ENCODE assay signal across 11 mouse cellular contexts in the genomic region with DNA sequence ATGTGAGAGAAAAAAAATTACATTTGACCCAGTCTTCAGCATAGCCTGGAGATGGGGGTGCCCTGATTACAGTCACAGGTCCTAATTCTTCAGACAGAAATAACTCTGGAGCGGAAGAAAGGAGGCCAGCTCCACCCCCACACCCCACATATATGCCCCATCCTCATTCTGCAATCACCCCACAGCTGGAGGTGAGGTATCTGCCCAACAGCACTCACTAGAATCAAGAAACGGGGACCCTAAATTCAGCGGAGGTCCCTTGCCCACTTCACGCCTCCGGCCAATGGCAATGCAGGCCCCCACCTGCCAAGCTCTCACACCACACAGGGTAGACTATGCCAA. TPM values are rescaled to one million over a fixed set of nuclear protein-coding genes. Genes with fewer than 3 reads are reported as not detected.
DNase-seq lines count a peak whose midpoint lies in the region; ATAC-seq lines count a peak whose summit lies in the region.
"Had no signal": no experiment of that assay in that cellular context is flagged by ENCODE, and none has a peak within 500 bp of the region (broad histone marks: within the 10 kb centered on the region; RNA-seq: fewer than 3 reads in every experiment).

No protein-coding gene starts in this region.

- H3K27me3 ChIP-seq in limb, embryonic 11.5 days (ENCODE audit: control insufficient read depth, insufficient read depth, low read length) = no peaks in the 10 kb centered on the region
- no peaks in the 10 kb centered on the region for H3K27me3 ChIP-seq in limb, embryonic 10.5 days (ENCODE audit: low read depth, poor library complexity, severe bottlenecking)
- H3K27me3 ChIP-seq in forebrain, embryonic 14.5 days (replicated peaks; ENCODE audit: control insufficient read depth, insufficient read depth, low read length) = no peaks in the 10 kb centered on the region
- no peaks in the 10 kb centered on the region for H3K27me3 ChIP-seq in liver, embryonic 12.5 days (replicated peaks)
- H3K27me3 ChIP-seq: embryonic facial prominence, embryonic 13.5 days; liver, embryonic 15.5 days had no signal

- peak; percentile 50; the same call in 1 of the 2 replicates for ATAC-seq in limb, embryonic 11.5 days (ENCODE audit: insufficient number of reproducible peaks, low FRiP score, low TSS enrichment, low read depth)
- ATAC-seq in forebrain, embryonic 14.5 days = 0 out of 2 replicates have a peak, but pooled peaks have one; percentile 7
- ATAC-seq in liver, embryonic 12.5 days = peak; percentile 14

- H3K4me1 ChIP-seq in limb, embryonic 11.5 days (ENCODE audit: control insufficient read depth, insufficient read depth, low read length) = no peaks in the 10 kb centered on the region
- peaks cover under 1% of the 10 kb centered on the region; the same call in 1 of the 2 replicates for H3K4me1 ChIP-seq in limb, embryonic 10.5 days
- H3K4me1 ChIP-seq in forebrain, embryonic 14.5 days (ENCODE audit: control insufficient read depth, insufficient read depth, low read length) = no peaks in the 10 kb centered on the region
- H3K4me1 ChIP-seq in liver, embryonic 12.5 days = peaks cover 7% of the 10 kb centered on the region

- peak; percentile 52 for DNase-seq in cerebellum, adult 9-11 months
- DNase-seq in cerebellum, postnatal 4 days (ENCODE audit: low spot score in 2 of 2) = no peak
- DNase-seq in limb, embryonic 11.5 days (ENCODE audit: low spot score) = no peak
- DNase-seq in limb, embryonic 10.5 days (ENCODE audit: low spot score) = no peak
- no peak for DNase-seq in forebrain, embryonic 14.5 days (ENCODE audit: low spot score)
- DNase-seq in ovary, adult 18-20 months (ENCODE audit: low spot score) = no peak
- no peak for DNase-seq in ovary, postnatal 10 days (ENCODE audit: low spot score)

- no peak overlapping the region for H3K4me3 ChIP-seq in limb, embryonic 11.5 days (ENCODE audit: low read depth, low read length)
- no peak overlapping the region for H3K4me3 ChIP-seq in limb, embryonic 10.5 days
- no peak overlapping the region for H3K4me3 ChIP-seq in forebrain, embryonic 14.5 days (ENCODE audit: low read depth, low read length)
- H3K4me3 ChIP-seq in liver, embryonic 12.5 days = no peak overlapping the region
- H3K4me3 ChIP-seq: liver, embryonic 15.5 days had no signal

- WGBS in limb, embryonic 11.5 days = 89% methylated on average over 5 of the region's 5 CpGs
- WGBS in limb, embryonic 10.5 days = 93% methylated on average over 5 of the region's 5 CpGs
- 96% methylated on average over 5 of the region's 5 CpGs for WGBS in forebrain, embryonic 14.5 days
- 73% methylated on average over 5 of the region's 5 CpGs for WGBS in liver, embryonic 12.5 days (ENCODE audit: insufficient replicate concordance)

- no peaks in the 10 kb centered on the region for H3K36me3 ChIP-seq in limb, embryonic 11.5 days (ENCODE audit: control insufficient read depth, insufficient read depth, low read length)
- H3K36me3 ChIP-seq in limb, embryonic 10.5 days = no peaks in the 10 kb centered on the region
- H3K36me3 ChIP-seq in forebrain, embryonic 14.5 days (ENCODE audit: control insufficient read depth, insufficient read depth, low read length) = no peaks in the 10 kb centered on the region
- no peaks in the 10 kb centered on the region for H3K36me3 ChIP-seq in liver, embryonic 12.5 days
- H3K36me3 ChIP-seq: embryonic facial prominence, embryonic 13.5 days; liver, embryonic 15.5 days had no signal

- no peak overlapping the region for H3K9ac ChIP-seq in limb, embryonic 11.5 days (ENCODE audit: low read length)
- no peak overlapping the region for H3K9ac ChIP-seq in forebrain, embryonic 14.5 days (ENCODE audit: low read length)
- H3K9ac ChIP-seq in liver, embryonic 12.5 days = no peak overlapping the region
- H3K9ac ChIP-seq: embryonic facial prominence, embryonic 13.5 days; liver, embryonic 15.5 days had no signal

- no peak overlapping the region for H3K27ac ChIP-seq in limb, embryonic 11.5 days (replicated peaks; ENCODE audit: low read depth, low read length)
- no peak overlapping the region for H3K27ac ChIP-seq in limb, embryonic 10.5 days
- H3K27ac ChIP-seq in forebrain, embryonic 14.5 days (ENCODE audit: low read depth, low read length) = no peak overlapping the region
- H3K27ac ChIP-seq in liver, embryonic 12.5 days = no peak overlapping the region
- H3K27ac ChIP-seq: embryonic facial prominence, embryonic 13.5 days; liver, embryonic 15.5 days had no signal

- no peaks in the 10 kb centered on the region for H3K9me3 ChIP-seq in limb, embryonic 11.5 days (ENCODE audit: control insufficient read depth, low read length)
- H3K9me3 ChIP-seq in limb, embryonic 10.5 days (replicated peaks) = no peaks in the 10 kb centered on the region
- no peaks in the 10 kb centered on the region for H3K9me3 ChIP-seq in forebrain, embryonic 14.5 days (replicated peaks; ENCODE audit: control insufficient read depth, low read length)
- no peaks in the 10 kb centered on the region for H3K9me3 ChIP-seq in liver, embryonic 12.5 days (replicated peaks)
- H3K9me3 ChIP-seq: embryonic facial prominence, embryonic 13.5 days; liver, embryonic 15.5 days had no signal

- H3K4me2 ChIP-seq in limb, embryonic 11.5 days (ENCODE audit: low read depth, severe bottlenecking) = no peak overlapping the region
- H3K4me2 ChIP-seq in forebrain, embryonic 14.5 days (ENCODE audit: low read length) = no peak overlapping the region
- no peak overlapping the region for H3K4me2 ChIP-seq in liver, embryonic 12.5 days

RNA-seq across cellular contexts. Expression of a gene that starts 25.8 kb away (rescaled TPM):
- 16.7 and 19.0 TPM in 2 replicates for polyA plus RNA-seq in limb, embryonic 11.5 days (2014; fragmentation: Nextera tagmentation; extraction: Ambion mirVana)
- 14.5 and 14.8 TPM in 2 replicates for polyA plus RNA-seq in limb, embryonic 10.5 days (2016; fragmentation: Nextera tagmentation; extraction: Ambion mirVana)
- 11.9 and 14.2 TPM in 2 replicates for polyA plus RNA-seq in forebrain, embryonic 14.5 days (2014; fragmentation: Nextera tagmentation; extraction: Ambion mirVana)
- polyA plus RNA-seq in liver, embryonic 12.5 days (2016; fragmentation: Nextera tagmentation; extraction: Ambion mirVana) = 5.8 and 6.0 TPM in 2 replicates

RNA-seq across cellular contexts. Expression of a gene that starts 30.9 kb away (rescaled TPM):
- polyA plus RNA-seq in limb, embryonic 11.5 days (2014; fragmentation: Nextera tagmentation; extraction: Ambion mirVana) = 0.57 and 0.61 TPM in 2 replicates
- polyA plus RNA-seq in limb, embryonic 10.5 days (2016; fragmentation: Nextera tagmentation; extraction: Ambion mirVana) = 0.85 and 1.1 TPM in 2 replicates
- 1.1 and 1.2 TPM in 2 replicates for polyA plus RNA-seq in forebrain, embryonic 14.5 days (2014; fragmentation: Nextera tagmentation; extraction: Ambion mirVana)
- 2.2 and 2.3 TPM in 2 replicates for polyA plus RNA-seq in liver, embryonic 12.5 days (2016; fragmentation: Nextera tagmentation; extraction: Ambion mirVana)

RNA-seq across cellular contexts. Expression of a gene that starts 31.0 kb away (rescaled TPM):
- polyA plus RNA-seq in limb, embryonic 11.5 days (2014; fragmentation: Nextera tagmentation; extraction: Ambion mirVana) = 138 and 142 TPM in 2 replicates
- polyA plus RNA-seq in limb, embryonic 10.5 days (2016; fragmentation: Nextera tagmentation; extraction: Ambion mirVana) = 121 and 131 TPM in 2 replicates
- 130 and 135 TPM in 2 replicates for polyA plus RNA-seq in forebrain, embryonic 14.5 days (2014; fragmentation: Nextera tagmentation; extraction: Ambion mirVana)
- 47.5 and 48.8 TPM in 2 replicates for polyA plus RNA-seq in liver, embryonic 12.5 days (2016; fragmentation: Nextera tagmentation; extraction: Ambion mirVana)

RNA-seq across cellular contexts. Expression of a gene that starts 55.7 kb away (rescaled TPM):
- polyA plus RNA-seq in limb, embryonic 11.5 days (2014; fragmentation: Nextera tagmentation; extraction: Ambion mirVana) = 0.24 and 0.30 TPM in 2 replicates
- polyA plus RNA-seq in limb, embryonic 10.5 days (2016; fragmentation: Nextera tagmentation; extraction: Ambion mirVana) = 0.15 and 0.21 TPM in 2 replicates
- polyA plus RNA-seq in forebrain, embryonic 14.5 days (2014; fragmentation: Nextera tagmentation; extraction: Ambion mirVana) = 0.12 and 0.15 TPM in 2 replicates
- 0.04 and 0.07 TPM in 2 replicates for polyA plus RNA-seq in liver, embryonic 12.5 days (2016; fragmentation: Nextera tagmentation; extraction: Ambion mirVana)
- polyA plus RNA-seq: liver, embryonic 15.5 days had no signal

RNA-seq across cellular contexts. Expression of a gene that starts 58.8 kb away (rescaled TPM):
- polyA plus RNA-seq in limb, embryonic 11.5 days (2014; fragmentation: Nextera tagmentation; extraction: Ambion mirVana) = not detected in 2 replicates
- polyA plus RNA-seq in limb, embryonic 10.5 days (2016; fragmentation: Nextera tagmentation; extraction: Ambion mirVana) = 0.13 TPM in 1 of 2 replicates, not detected in the other
- not detected in 2 replicates for polyA plus RNA-seq in forebrain, embryonic 14.5 days (2014; fragmentation: Nextera tagmentation; extraction: Ambion mirVana)
- 0.21 and 0.36 TPM in 2 replicates for polyA plus RNA-seq in liver, embryonic 12.5 days (2016; fragmentation: Nextera tagmentation; extraction: Ambion mirVana)
- polyA plus RNA-seq: embryonic facial prominence, embryonic 13.5 days; frontal cortex, adult 2 months had no signal
